Mouse (Mus musculus) cerebellum, adult 9-11 months (tissue): ENCODE results near the gene Mcrs1.

Experiments used
- DNase-seq: peaks from one replicate; pipeline ENCODE4 v3.0.0; 2022

The Mcrs1 gene

GRCm38 (mm10) chr15:99249938-99250337, 1.8 kb downstream of the Mcrs1 start:
- DNase-seq: peak; percentile 49

- DNase-seq: peak; percentile 57
These were observed 2.8 kb downstream of the Mcrs1 start for GRCm38 (mm10) chr15:99248972-99249371.

- DNase-seq: peak; percentile 75
These were observed 5.0 kb downstream of the Mcrs1 start for GRCm38 (mm10) chr15:99246736-99247135.

- DNase-seq: no peak
These were observed 9.7 kb downstream of the Mcrs1 start for GRCm38 (mm10) chr15:99242045-99242444.

- DNase-seq: no peak
These were observed 10.5 kb downstream of the Mcrs1 start for GRCm38 (mm10) chr15:99241249-99241648.

GRCm38 (mm10) chr15:99240129-99240528, 11.6 kb downstream of the Mcrs1 start:
- DNase-seq: no peak

- DNase-seq: no peak
These were observed 13.8 kb downstream of the Mcrs1 start for GRCm38 (mm10) chr15:99238006-99238405.

- no peak for DNase-seq
These were observed 17.3 kb downstream of the Mcrs1 start for GRCm38 (mm10) chr15:99234326-99235010.

GRCm38 (mm10) chr15:99233719-99234118, 18.0 kb downstream of the Mcrs1 start:
- DNase-seq: no peak

GRCm38 (mm10) chr15:99231998-99232397, 19.8 kb downstream of the Mcrs1 start:
- no peak for DNase-seq

- no peak for DNase-seq
These were observed 25.7 kb downstream of the Mcrs1 start for GRCm38 (mm10) chr15:99226090-99226489.

- DNase-seq: no peak
These were observed 26.5 kb downstream of the Mcrs1 start for GRCm38 (mm10) chr15:99225081-99225810.

- peak; percentile 69 for DNase-seq
These were observed 27.4 kb downstream of the Mcrs1 start, which contains the start of gene Kcnh3 for GRCm38 (mm10) chr15:99224208-99224911. Gene Kcnh3 (plus strand): TSS chr15:99224861.

- peak; percentile 59 for DNase-seq
These were observed 28.1 kb downstream of the Mcrs1 start for GRCm38 (mm10) chr15:99223585-99224207.

GRCm38 (mm10) chr15:99222794-99223584, 28.8 kb downstream of the Mcrs1 start:
- DNase-seq: no peak

GRCm38 (mm10) chr15:99221315-99221952, 30.3 kb downstream of the Mcrs1 start:
- DNase-seq: no peak

- no peak for DNase-seq
These were observed 34.1 kb downstream of the Mcrs1 start for GRCm38 (mm10) chr15:99217630-99218029.

- no peak for DNase-seq
These were observed 35.9 kb downstream of the Mcrs1 start for GRCm38 (mm10) chr15:99215741-99216463.

- DNase-seq: no peak
These were observed 36.8 kb downstream of the Mcrs1 start for GRCm38 (mm10) chr15:99214941-99215340.

- no peak for DNase-seq
These were observed 38.6 kb downstream of the Mcrs1 start for GRCm38 (mm10) chr15:99213183-99213582.

GRCm38 (mm10) chr15:99205959-99206358, 45.8 kb downstream of the Mcrs1 start:
- DNase-seq: no peak
